Mouse (Mus musculus): ENCODE results near the gene Itga6.

- TF ChIP-seq CTCF (IDR thresholded peaks at IDR 0.05) = no peak
- no peak for TF ChIP-seq POLR2A (IDR thresholded peaks at IDR 0.05; ENCODE audit: insufficient read depth, low read depth, low read length)
- no peak for TF ChIP-seq EP300 (IDR thresholded peaks at IDR 0.05; ENCODE audit: insufficient read depth, low read depth, low read length)
Observed at GRCm38 (mm10) chr2:71815279-71815678, 69.9 kb downstream of the Itga6 start.

All from heart, adult 2 months (tissue).